Mouse (Mus musculus) left cerebral cortex, adult 18-20 months (tissue): ENCODE measurements at regions not wholly inside any gene's neighbourhood (a gene's known extent, or its start where the extent isn't known, plus 50 kb on each side); places are given as distances from the start of the nearest gene placed in this dataset.
"Not testable (repeated sequence)": the region's sequence is repeated elsewhere in the genome, so short reads cannot be mapped to it uniquely, and the experiment has no call there.

Experiments used
- DNase-seq, 2 experiments: peaks; one replicate each; pipeline ENCODE4 v3.0.0; 2021 to 2022; ENCODE audit warnings: low spot score in 2 of 2, mixed read lengths in 1 of 2

DNA sequence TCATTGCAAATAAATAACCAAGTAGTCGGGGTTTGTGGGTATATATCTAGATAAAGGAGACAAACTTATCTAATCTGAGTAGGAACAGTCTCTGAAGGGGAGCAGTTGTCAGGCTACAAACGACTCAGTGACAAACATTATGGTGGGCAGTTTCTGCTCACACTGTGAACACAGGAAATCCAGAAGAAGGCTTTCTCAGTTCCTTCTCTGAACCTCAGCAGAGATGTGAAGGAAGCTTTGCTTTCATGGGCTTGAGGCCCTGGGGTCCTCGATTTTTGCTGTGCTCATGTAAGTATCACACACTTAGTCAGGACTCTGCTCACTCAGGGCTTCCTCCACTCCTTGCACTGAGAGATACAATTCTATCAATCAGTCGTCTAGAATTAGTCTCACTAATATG lies 994.7 kb upstream of the Foxg1 start:
- no peak for DNase-seq

DNA sequence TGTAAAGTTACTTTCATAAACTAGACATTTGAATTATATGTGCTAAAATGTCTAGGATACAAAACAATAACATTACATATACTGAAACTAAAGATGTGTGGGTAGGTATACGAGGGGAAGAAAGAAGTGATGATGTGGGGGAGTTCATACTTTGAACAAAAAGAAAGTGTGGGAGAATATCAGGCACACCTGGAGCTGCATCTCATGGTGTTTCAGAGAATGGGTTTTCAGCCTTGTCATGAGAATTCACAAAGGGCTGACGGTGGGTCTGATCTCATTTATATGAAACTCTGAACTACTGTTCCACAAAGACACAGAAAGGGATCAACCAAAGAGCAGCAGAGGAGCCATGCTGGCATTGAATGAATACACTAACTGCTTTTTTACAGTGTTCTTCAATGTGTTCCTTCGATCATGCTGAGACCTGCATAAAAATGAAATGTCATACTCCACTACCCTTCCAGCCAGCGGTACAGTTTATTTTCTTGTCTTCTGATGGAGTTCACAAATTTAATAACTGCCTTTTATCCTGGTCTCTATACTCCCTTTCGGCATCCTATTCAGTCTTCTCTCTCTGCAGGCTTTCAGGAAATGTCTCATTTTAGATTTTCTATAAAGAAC lies 994.2 kb upstream of the Foxg1 start:
- DNase-seq: no peak

DNA sequence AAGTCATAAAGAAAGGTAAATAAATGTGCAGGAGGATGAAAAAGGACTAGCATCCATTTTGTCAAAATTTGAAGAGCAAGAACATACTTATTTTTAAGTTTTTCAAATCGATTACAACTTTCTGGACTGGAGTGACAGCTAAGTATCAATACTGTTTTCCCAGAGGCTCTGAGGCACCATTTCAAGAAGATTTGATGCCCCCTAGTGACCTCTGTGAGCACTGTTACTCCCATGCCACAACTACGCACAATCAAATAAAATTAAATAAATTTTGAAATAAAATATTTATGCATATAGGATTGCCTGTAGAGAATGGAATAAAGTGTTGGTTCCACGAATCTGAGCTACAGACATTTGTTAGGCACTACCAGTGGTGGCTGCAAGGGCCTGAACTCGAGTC lies 991.5 kb upstream of the Foxg1 start:
- DNase-seq: no peak

DNA sequence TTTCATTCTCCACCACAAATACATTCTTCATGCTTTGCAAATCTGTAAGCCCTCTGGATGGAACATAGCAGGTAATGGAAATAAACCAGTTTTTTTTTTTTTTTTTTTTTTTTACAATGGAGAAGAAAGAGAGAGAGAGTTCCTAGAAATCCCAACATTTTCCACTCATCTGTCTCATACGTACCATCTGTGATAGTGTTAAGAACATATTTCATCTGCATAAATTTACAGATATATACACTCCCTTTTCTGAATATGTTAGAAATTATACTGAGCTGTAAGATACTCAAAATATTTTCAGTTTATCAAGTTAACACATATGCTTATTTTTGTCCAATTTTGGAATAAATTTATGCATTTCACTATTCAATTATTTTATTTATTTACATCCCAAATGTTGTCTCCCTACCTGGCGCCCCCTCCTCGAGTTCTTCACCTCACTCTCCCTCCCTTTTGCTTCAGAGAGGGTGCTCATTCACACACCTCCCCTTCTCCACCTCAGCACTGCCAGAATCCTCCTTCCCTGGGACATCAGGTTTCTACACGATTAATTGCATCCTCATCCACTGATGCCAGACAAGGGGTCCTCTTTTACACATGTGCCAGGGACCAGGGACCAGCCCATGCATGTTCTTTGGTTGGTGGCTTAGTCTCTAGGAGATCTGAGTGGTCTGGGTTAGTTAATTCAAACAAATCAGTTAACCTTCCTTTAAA lies 943.0 kb upstream of the Foxg1 start:
- peak in 1 of 2 experiments; percentile 2 for DNase-seq

DNA sequence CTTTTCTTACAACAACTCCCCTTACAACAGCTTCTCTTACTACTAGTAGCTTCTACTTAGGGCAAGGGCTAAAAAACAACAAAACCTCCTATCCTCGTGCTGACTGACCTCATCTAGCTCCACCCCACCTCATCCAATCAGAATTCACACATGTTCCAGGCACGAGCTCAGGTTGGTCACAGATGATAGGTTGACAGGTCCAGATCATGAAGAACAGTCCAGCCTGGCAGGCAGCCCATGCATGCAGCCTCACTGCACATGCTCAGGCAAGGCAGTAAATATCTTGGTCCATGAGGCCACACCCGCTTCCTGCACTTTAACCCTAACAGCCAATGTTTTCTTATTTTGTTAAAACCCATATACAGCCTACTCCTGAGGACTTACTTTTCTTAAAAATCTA lies 933.7 kb upstream of the Foxg1 start:
- not testable (repeated sequence) for DNase-seq

DNA sequence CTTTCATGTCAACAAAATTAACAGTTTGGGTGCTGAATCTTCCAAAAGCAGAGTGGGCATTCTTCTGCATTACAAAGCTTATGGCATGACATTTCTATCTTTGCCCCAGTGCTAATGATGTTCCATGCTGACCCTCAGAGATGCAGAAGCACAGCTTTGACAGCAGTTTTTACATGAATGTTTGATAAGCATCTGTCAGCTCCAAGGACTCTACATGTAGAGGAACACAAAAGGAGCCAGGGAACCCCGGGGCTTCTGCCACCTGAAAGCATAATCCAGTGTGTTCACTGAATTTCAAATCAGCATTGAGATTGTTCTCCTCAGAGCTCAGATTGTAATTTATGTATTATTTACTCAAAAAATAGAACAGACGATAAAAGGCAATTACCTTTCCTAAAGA lies 920.1 kb upstream of the Foxg1 start:
- no peak for DNase-seq

DNA sequence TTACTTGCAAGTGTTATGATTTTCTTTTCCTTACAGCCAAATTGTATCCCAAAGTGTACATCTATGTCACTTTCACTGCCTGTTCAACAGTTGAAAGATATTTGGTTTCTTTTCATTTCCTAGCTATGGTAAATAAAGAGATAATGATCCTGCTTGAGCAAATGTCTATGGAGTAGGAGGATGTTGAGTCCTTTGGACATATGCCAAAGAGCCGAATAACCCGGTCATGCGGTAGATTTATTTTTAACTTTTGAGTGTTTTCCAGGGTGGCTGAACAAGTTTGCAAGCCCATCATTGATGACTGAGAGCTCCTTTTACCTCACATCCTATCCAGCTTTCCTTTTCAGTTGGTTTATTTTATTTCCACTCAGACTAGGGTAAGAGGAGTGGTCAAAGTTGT lies 881.7 kb upstream of the Foxg1 start:
- DNase-seq: no peak

DNA sequence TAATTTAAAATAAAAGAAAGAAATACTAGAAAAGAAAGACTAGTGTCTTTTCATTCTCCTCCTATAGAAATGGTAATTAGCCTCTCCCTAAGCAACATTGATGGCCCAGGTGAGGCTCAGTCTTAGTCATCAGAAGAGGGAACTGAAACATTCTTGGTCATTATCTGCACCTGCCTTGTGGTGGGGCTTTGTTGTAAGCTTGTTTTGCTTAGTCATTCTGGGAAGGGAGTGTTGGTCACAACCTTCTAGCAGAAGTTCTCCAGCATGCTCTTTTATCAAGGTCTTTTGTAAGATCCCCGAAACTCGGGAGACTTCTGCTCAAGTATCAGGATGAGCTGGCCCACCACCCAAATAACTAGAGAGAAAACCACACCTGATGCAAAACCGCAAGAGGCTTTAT lies 870.9 kb upstream of the Foxg1 start:
- DNase-seq: no peak

DNA sequence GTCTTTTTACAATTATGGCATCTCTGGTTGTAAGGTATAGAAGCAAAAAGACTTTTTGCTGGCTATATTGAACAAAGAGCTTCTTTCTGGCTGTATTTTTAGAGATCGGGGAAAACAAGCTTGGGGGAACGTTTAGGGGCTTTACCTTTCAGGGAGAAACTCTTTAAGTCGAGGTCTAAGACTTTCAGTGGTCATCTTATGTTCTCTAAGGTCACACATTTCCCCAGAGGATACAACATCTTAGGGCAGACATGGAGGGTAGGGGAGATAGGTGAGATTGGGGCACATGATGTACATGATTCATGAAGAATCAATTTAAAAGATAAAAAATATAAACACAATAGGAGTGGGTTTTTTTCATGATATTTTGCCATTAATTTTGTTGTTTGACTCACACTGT lies 870.2 kb upstream of the Foxg1 start:
- no peak for DNase-seq

DNA sequence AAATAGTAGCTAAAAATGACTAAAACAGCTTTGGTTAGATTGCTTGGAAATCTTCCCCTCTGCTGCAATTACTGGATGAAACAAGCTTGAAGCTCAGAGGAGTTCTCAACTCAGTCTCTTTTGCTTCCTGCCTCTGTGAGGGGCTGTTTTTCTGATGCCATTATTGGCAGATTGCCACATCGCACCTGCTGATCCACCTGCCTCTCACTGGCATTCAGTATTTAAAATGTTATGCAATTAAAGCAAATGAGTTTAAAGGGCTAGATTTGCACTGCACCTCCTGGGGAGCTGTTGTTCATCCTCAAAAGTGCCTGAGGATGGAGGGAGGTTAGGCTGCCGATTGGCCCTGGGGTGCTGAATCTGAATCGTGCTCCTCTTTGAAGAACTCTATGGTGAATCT lies 860.5 kb upstream of the Foxg1 start:
- DNase-seq: no peak

DNA sequence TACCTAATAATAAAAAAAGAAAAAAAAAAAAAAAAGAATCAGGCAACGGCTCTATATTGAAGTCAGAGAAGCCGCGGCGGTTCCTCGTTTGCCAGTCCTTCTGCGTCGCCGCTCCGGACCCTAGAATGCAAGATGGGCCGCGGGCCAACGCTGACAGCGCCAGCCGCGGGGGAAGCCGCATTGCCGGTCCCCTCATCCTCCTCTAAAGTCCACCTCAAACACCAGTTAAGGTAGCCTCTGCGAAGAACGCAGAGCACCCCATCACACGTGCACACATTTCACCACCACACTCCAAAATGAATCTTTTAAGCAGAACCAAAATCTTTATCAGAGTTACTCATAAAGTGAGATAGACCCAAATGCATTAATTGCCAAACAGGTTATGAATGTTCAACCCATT lies 822.8 kb upstream of the Foxg1 start:
- peak in 1 of 2 experiments; percentile 1 for DNase-seq

DNA sequence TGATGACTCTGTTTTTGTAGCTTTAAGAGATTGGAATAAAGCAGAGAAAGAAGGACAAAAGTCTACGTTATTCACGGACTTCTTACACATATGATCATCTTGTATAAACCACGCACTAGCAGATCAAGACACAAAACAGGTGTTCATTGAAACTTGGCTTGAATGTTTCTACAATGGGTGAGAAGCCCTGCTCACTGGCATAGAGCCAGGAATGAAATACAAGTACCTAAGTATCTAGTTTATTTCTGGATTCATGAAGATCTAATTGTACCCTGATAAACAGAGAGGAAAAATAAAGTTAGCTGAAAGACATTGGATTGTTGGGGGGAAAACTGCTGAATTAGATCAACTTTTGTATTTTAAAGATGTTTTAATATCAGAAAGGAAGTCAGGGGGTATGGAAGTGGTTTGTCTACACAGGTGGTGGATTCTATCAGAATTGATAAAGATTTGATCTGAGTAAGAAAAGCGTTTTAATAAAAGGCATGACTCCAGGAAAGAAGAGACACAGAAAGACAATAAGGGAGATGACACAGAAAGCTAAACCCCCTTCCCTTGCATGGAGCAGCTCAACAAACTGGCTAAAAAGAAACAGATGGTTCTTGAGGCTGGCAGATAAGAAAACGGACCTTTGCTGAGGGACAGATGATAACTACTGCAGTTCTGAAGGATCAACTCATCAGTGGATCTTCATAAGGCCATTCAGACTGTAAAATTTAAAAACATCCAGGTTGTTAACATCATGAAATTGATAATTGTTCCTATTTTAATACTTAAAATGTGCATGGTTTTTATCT lies 777.9 kb upstream of the Foxg1 start:
- DNase-seq: no peak

DNA sequence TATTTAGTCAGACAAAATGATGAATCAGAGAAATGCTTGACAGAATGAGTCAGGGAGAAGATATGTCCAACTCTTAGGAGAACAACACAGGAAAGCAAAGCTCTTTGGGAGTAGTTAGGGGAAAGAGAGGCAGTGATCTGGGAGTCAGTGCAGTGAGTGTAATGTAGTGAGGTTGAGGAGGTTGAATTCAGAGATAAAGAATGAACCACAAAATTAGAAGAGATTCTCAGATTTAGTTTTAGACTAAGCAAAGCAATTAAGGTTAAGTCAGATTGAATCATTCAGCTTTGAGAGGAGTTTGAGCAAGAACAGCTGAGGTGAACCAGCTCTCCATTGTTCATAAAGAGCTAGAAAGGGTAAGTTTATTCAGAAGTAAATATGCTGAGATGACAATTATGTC lies 777.0 kb upstream of the Foxg1 start:
- no peak for DNase-seq

DNA sequence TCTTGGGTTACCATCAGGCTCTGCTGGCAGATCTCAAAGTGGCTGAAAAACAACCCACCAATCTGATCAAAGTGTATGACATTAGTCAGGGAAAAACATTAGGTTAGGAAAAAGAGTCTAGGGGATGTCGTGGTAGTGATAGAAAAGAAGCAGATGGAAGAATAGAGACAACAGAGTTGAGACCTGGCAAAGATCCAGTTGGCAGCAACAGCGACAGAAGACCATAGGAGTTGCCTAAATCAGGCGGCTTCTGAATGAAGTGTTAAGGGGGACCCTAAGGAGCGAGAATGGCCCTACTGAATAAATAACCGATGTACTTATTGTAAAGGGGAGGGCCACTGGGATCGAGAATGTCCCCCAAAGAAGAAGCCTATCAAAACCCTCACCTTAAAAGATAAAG lies 773.1 kb upstream of the Foxg1 start:
- no peak for DNase-seq

DNA sequence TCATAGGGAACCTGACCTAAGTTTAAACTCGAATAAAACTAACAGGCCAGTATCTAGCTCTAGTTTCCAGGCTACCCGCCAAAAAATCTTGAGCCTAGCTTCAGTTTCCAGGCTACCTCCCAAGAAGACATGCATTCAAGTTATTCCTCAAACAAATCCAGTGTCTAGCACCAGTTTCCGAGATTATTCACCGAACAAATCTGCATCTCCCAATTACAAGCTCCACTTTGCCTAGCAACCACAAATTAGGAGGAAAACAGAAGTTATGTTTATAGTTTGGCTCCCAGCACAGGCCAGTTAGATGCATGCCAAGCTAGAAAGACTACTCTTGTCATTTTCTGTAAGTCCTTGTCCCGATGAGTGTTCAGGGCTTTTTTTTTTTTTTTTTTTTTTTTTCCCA lies 770.4 kb upstream of the Foxg1 start:
- no peak for DNase-seq

DNA sequence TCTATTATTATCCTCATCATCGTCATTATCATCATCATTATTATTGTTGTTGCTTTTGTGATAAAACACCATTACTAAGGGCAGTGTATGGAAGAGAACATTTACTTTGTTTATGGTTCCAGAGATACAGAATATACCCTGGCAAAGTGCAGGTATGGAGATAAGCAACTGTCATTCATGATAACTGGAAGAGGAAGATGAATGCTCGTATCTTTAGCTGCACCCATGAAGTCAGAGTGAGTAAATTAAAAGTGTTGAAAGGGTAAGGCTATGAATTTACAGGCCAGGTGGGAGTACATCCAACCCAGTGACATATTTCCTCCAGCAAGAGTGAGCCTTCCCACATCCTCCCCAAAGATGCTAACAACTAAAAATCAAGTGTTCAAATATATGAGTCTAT lies 766.1 kb upstream of the Foxg1 start:
- DNase-seq: no peak

DNA sequence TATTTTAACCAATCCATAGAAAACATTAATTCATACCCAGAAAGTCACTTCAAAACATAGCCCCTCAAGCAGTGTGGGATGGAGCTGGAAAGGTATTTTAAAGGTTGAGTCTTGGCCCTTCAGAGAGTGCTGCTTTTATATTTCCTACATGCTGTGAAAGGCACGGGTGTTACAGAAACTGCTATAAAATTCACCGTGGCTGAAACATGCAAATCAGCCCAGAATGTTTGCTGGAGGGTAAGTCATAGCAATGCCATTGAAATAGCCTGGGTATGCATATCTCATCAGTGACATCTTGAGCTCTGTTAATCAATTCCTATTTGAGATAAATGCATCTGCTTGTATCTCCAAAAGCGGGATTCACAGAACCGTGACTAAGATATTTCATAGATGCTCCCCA lies 748.9 kb upstream of the Foxg1 start:
- no peak for DNase-seq

DNA sequence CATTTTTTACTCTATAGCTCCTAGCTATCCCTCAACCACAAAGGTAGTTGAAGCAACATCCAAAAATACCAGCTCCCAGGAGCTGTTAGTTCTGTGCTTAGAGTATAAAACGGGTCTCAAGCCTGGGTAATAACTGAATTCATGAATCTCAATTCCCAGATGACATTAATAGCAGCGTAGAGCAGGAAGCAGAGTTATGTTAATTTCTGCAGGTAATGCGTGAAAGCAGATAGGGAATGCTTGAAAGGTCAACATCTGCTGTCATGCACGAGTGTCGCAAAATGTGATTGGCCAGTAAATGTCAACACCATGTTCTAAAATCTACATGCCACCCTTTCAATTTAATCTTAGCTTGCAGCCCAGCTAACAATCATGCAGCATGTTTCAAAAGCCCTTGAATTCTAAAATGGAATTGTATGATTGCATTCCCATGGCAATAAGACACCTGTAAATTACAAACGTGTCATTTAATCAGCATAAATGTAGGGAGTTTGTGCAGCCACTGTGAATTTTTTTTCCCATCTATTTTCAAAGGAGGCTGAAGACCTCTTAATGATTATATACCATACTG lies 747.7 kb upstream of the Foxg1 start:
- no peak for DNase-seq

DNA sequence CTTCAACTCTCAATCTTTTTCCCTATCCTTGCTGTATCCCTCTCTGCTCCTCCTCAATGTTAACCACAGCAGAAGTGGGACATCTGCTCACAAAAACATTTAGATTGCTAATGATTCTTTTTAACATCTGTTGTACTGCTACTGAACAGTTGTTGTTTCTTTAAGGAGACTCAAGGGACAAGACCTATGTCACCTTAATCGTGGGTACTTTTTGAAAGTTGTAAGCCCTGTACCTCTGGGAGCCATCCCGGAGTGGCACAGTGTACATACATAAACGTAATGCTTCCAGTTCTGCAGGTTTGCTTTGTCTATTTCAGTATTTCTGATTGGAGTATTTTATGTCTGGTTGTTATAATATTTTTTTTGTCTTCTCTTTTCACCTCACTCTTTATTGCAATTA lies 740.5 kb upstream of the Foxg1 start:
- DNase-seq: no peak

DNA sequence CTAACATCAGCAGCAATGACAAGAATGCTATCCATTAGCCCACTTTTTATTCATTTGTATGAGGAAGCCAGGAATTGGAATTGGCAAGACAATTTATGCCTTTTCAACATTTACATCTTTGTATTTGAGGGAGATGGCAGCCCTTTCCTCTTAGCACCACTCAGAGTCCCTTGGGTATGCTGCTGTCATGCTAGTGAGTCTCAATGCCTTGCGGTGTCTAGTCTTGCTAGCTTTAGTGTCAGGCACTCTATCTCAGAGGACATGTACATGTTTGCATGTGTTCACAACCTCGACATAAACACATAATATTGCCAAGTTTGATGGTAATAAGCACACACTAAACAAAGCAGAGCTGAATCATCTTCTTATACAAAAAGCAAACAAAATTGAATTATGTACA lies 737.3 kb upstream of the Foxg1 start:
- DNase-seq: no peak

DNA sequence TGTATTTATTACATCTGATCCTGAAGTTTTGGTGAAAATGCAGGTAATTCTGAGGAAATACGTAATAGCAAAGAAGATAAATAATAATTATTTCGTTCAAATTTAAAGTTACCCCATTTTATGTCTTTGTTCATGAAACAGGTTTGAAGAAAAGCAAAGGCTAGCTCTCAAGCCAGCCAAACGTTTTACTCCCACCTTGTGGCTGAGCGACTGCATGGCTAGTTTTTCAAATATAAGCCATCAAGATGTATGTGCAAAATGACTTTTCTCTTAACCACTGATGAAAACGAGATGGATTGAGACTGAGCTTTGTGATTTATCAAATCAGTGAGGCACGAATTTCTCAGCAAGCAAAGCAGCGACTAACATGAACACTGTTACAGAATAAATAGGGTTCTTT lies 736.5 kb upstream of the Foxg1 start:
- no peak for DNase-seq

DNA sequence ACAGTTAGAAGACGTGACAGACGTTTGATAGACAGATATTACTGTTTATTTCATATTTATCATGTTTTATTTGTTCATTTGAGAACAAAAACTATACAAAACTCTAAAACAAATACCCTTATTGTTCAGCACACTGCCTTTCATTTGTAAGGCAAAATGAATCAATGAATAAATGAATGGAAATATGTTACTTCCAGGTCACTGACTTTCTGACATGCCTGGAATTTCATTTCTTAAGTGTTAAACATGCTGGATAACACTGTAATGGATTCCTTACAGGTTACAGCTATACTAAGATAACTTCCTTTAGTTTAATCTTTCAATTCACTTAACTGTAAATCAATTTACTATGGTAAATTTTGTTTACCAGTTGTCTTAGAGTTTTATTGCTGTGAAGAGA lies 707.3 kb upstream of the Foxg1 start:
- no peak for DNase-seq
